Mouse (Mus musculus) monocyte, adult 59 days (primary cell): ENCODE results near the gene Dnajb8. TPM values are rescaled to one million over a fixed set of nuclear protein-coding genes. Genes with fewer than 3 reads are reported as not detected.

Experiments
- total RNA-seq, 2 experiments: library from RNA; stranded (reverse); gene quantifications; one replicate each; pipeline ENCODE4 v1.2.4; 2023

Gene Dnajb8
- not detected for total RNA-seq

GRCm38 (mm10) chr6:88221968-88222367, at the start of gene Dnajb8:
Dnajb8 (plus strand) TSS chr6:88222268.

GRCm38 (mm10) chr6:88193433-88194052, 28.5 kb upstream of the Dnajb8 start, which contains the start of gene Gata2:
Gata2 (plus strand) TSS chr6:88193891.

Other genes with a start within 250 kb of the Dnajb8 start
- gene H1fx, start 240.6 kb upstream of the Dnajb8 start, total RNA-seq, result under 1 TPM in 1 of 2 experiments, not detected in 1; 0.58 TPM
- gene Rab7, start 177.0 kb upstream of the Dnajb8 start, total RNA-seq, result 100 to 1,000 TPM; 255 to 271 TPM
- 100 to 1,000 TPM; 120 to 129 TPM for gene Rpn1, start 137.8 kb upstream of the Dnajb8 start, total RNA-seq
- under 1 TPM; 0.55 TPM for gene Gata2, start 28.4 kb upstream of the Dnajb8 start, total RNA-seq
- 10 to 100 TPM; 14.1 to 18.8 TPM for gene Eefsec, start 224.3 kb downstream of the Dnajb8 start, total RNA-seq
- 10 to 100 TPM; 11.3 to 21.0 TPM for gene Ruvbl1, start 243.1 kb downstream of the Dnajb8 start, total RNA-seq